Mouse (Mus musculus) central nervous system, embryonic 11.5 days (tissue): Measurements from ENCODE around the gene Trim54. TPM values are rescaled to one million over a fixed set of nuclear protein-coding genes. Genes with fewer than 3 reads are reported as not detected.

ENCODE experiments used
- polyA plus RNA-seq: library from polyadenylated mRNA; depleted of rRNA; stranded (reverse); fragments of >200 nt; gene quantifications from 2 replicates; pipeline ENCODE4 v1.2.3, GENCODE M21; 2012; rRNA removed

Trim54 gene
- polyA plus RNA-seq: 0.29 and 1.1 TPM in 2 replicates

GRCm38 (mm10) chr5:31116354-31116753 is at the start of gene Trim54:
Gene Trim54, plus strand, starts transcription at chr5:31116712.

GRCm38 (mm10) chr5:31105814-31106335 is 10.6 kb upstream of the Trim54 start, which contains the start of gene Dnajc5g:
Gene Dnajc5g, plus strand, starts transcription at chr5:31106285.

GRCm38 (mm10) chr5:31108000-31108490 is 8.5 kb upstream of the Trim54 start, which contains the start of gene Slc30a3:
Gene Slc30a3, minus strand, starts transcription at chr5:31108237.

GRCm38 (mm10) chr5:31138241-31138967 is 21.9 kb downstream of the Trim54 start, which contains the start of gene Ucn:
Gene Ucn, minus strand, starts transcription at chr5:31138829.

GRCm38 (mm10) chr5:31154152-31154553 is 37.6 kb downstream of the Trim54 start, which contains the start of gene Mpv17:
Gene Mpv17, minus strand, starts transcription at chr5:31154251.

GRCm38 (mm10) chr5:31179766-31180630 is 63.5 kb downstream of the Trim54 start, which contains the start of the genes Gm29609 and Gtf3c2:
Gene Gm29609, minus strand, starts transcription at chr5:31179911.
Gene Gtf3c2, minus strand, starts transcription at chr5:31180144.

Other genes starting within 250 kb of the Trim54 start
- 40.6 and 60.9 TPM in 2 replicates for gene Tmem214, start 248.7 kb upstream of the Trim54 start, polyA plus RNA-seq
- 40.0 and 53.1 TPM in 2 replicates for gene Agbl5, start 228.0 kb upstream of the Trim54 start, polyA plus RNA-seq
- gene Ost4, start 208.9 kb upstream of the Trim54 start, polyA plus RNA-seq: 218 and 282 TPM in 2 replicates
- gene Emilin1, start 203.3 kb upstream of the Trim54 start, polyA plus RNA-seq: 34.1 and 81.9 TPM in 2 replicates
- 13.1 and 16.0 TPM in 2 replicates for gene Khk, start 195.3 kb upstream of the Trim54 start, polyA plus RNA-seq
- 5.7 and 7.5 TPM in 2 replicates for gene Cgref1, start 171.1 kb upstream of the Trim54 start, polyA plus RNA-seq
- gene Preb, start 156.4 kb upstream of the Trim54 start, polyA plus RNA-seq: 176 and 202 TPM in 2 replicates
- gene Tcf23, start 148.1 kb upstream of the Trim54 start, polyA plus RNA-seq: not detected in 2 replicates
- gene Atraid, start 68.4 kb upstream of the Trim54 start, polyA plus RNA-seq: 88.7 and 89.8 TPM in 2 replicates
- 10.2 and 16.3 TPM in 2 replicates for gene Slc5a6, start 67.8 kb upstream of the Trim54 start, polyA plus RNA-seq
- 41.0 and 59.8 TPM in 2 replicates for gene Cad, start 61.9 kb upstream of the Trim54 start, polyA plus RNA-seq
- not detected in 2 replicates for gene Dnajc5g, start 10.4 kb upstream of the Trim54 start, polyA plus RNA-seq
- gene Slc30a3, start 8.5 kb upstream of the Trim54 start, polyA plus RNA-seq: 8.6 and 9.1 TPM in 2 replicates
- gene Ucn, start 22.1 kb downstream of the Trim54 start, polyA plus RNA-seq: not detected in 2 replicates
- 43.5 and 63.4 TPM in 2 replicates for gene Mpv17, start 37.5 kb downstream of the Trim54 start, polyA plus RNA-seq
- 4.0 and 4.7 TPM in 2 replicates for gene Gm29609, start 63.2 kb downstream of the Trim54 start, polyA plus RNA-seq
- gene Gtf3c2, start 63.4 kb downstream of the Trim54 start, polyA plus RNA-seq: 128 and 129 TPM in 2 replicates
- 94.2 and 95.9 TPM in 2 replicates for gene Snx17, start 76.5 kb downstream of the Trim54 start, polyA plus RNA-seq
- 54.2 and 97.9 TPM in 2 replicates for gene Eif2b4, start 76.7 kb downstream of the Trim54 start, polyA plus RNA-seq
- gene Zfp513, start 85.6 kb downstream of the Trim54 start, polyA plus RNA-seq: 51.5 and 95.5 TPM in 2 replicates
- 178 and 232 TPM in 2 replicates for gene Ppm1g, start 104.0 kb downstream of the Trim54 start, polyA plus RNA-seq
- gene Nrbp1, start 124.2 kb downstream of the Trim54 start, polyA plus RNA-seq: 85.6 and 128 TPM in 2 replicates
- 0.18 TPM in 1 of 2 replicates, not detected in the other for gene Gm9970, start 124.5 kb downstream of the Trim54 start, polyA plus RNA-seq
- 9.1 and 12.3 TPM in 2 replicates for gene Krtcap3, start 135.0 kb downstream of the Trim54 start, polyA plus RNA-seq
- 44.3 and 45.6 TPM in 2 replicates for gene Ift172, start 174.4 kb downstream of the Trim54 start, polyA plus RNA-seq
- gene Fndc4, start 179.4 kb downstream of the Trim54 start, polyA plus RNA-seq: 57.8 and 94.3 TPM in 2 replicates
- 0.63 and 1.5 TPM in 2 replicates for gene Gckr, start 180.7 kb downstream of the Trim54 start, polyA plus RNA-seq